Mouse (Mus musculus): ENCODE results near the gene Casz1. TPM values are rescaled to one million over a fixed set of nuclear protein-coding genes. Genes with fewer than 3 reads are reported as not detected.

Casz1 gene
- polyA plus RNA-seq, 1 experiment from 2014 or later = 7.3 TPM

DNA sequence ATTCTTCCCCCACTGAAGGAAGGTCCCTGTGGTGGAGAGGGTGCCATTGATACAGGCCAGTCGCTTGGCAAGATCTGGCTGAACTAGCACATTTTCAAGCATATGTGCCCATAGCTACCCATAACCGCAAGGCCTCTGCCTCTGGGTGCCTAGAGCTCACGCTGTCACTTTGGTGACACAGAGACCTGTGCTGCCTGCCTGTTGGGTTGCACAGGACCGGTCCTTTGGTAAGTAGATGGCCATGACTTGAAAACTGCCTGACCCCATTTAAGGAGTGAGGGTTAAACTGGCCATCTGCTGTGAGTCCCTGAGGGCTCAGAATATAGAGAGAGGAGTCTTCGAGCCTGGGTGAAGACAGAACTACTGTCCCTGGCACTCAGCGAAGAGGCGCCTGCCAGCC lies 55.2 kb downstream of the Casz1 start:
- Histone ChIP-seq H3K9ac (ENCODE audit: low read length) (peak overlapping the region; percentile 23; the same call in 1 of the 2 replicates), H3K4me3 (ENCODE audit: low read length) (peak overlapping the region; percentile 27), H3K36me3 (ENCODE audit: control insufficient read depth, insufficient read depth, low read length) (no peaks in the 10 kb centered on the region), H3K4me1 (replicated peaks; ENCODE audit: control insufficient read depth, insufficient read depth, low read length) (peaks cover 20% of the 10 kb centered on the region), H3K9me3 (ENCODE audit: control insufficient read depth, low read length) (no peaks in the 10 kb centered on the region), H3K27ac (ENCODE audit: low read length) (no peak overlapping the region), H3K27me3 (ENCODE audit: control insufficient read depth, insufficient read depth, low read depth, low read length) (peaks cover 19% of the 10 kb centered on the region), H3K4me2 (ENCODE audit: low read depth, low read length) (peak overlapping the region; percentile 53)
- WGBS = 59% methylated on average over 7 of the region's 7 CpGs
- peak; percentile 1; the same call in 1 of the 2 replicates for ATAC-seq (ENCODE audit: low read depth)

DNA sequence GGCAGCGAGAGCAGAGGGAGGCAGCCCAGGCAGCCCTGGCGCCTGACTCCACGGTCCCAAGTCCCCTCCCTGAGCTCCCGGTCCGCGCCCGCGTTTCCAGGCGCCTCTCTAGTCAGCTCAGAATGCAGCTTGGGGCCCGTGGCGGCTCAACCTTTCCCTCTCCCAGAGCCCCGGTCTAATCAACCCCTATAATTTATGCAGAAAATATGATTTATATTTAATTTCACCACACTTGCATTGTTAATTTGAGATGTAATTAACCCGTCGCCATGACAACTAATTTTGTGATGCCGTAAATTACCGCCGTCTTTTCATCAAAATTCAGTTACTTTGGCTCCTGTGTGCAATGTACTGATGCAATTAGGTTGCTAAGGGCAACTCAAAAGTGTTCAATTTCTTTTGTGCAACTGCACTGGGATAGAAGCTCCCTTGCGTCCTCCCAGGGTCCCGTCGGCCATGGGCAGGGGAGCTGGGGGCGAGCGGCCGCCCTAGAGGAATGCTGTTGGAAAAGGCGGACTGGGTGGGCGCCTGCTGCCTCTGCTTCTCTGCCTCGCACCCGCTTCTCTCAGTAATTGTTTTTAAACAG lies 55.8 kb downstream of the Casz1 start:
- Histone ChIP-seq H3K4me2 (ENCODE audit: low read depth, low read length) (peak overlapping the region; percentile 53), H3K27ac (ENCODE audit: low read length) (no peak overlapping the region), H3K9ac (ENCODE audit: low read length) (peak overlapping the region; percentile 32; the same call in 1 of the 2 replicates), H3K4me3 (ENCODE audit: low read length) (peak overlapping the region; percentile 27), H3K36me3 (ENCODE audit: control insufficient read depth, insufficient read depth, low read length) (no peaks in the 10 kb centered on the region), H3K27me3 (ENCODE audit: control insufficient read depth, insufficient read depth, low read depth, low read length) (peaks cover 19% of the 10 kb centered on the region), H3K4me1 (replicated peaks; ENCODE audit: control insufficient read depth, insufficient read depth, low read length) (peaks cover 20% of the 10 kb centered on the region), H3K9me3 (ENCODE audit: control insufficient read depth, low read length) (no peaks in the 10 kb centered on the region)
- WGBS = 16% methylated on average over 27 of the region's 27 CpGs
- ATAC-seq (ENCODE audit: low read depth) = peak; percentile 70

DNA sequence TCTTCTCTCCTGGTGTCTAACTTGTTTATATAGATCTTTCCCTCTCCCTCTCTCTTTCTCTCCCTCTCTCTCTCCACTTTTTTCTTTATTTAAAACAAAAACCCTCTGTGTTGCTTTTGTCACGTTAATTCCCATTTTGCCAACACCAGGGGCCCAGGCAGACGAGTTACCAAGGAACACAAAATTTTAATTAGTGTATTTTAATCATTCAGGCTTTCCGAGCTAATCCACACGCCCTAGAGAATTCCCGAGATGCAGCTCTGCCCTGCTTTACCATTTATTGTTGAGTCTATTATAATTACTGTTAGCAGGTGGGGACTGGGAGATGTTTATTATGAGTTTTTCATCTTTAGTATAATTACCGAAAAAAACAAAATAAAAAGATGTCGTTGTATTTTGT lies 56.4 kb downstream of the Casz1 start:
- Histone ChIP-seq H3K9ac (ENCODE audit: low read length) (0 out of 2 replicates have a peak overlapping the region, but pooled peaks have one; percentile 32), H3K27ac (ENCODE audit: low read length) (no peak overlapping the region), H3K27me3 (ENCODE audit: control insufficient read depth, insufficient read depth, low read depth, low read length) (peaks cover 19% of the 10 kb centered on the region), H3K9me3 (ENCODE audit: control insufficient read depth, low read length) (no peaks in the 10 kb centered on the region), H3K36me3 (ENCODE audit: control insufficient read depth, insufficient read depth, low read length) (no peaks in the 10 kb centered on the region), H3K4me3 (ENCODE audit: low read length) (no peak overlapping the region), H3K4me1 (replicated peaks; ENCODE audit: control insufficient read depth, insufficient read depth, low read length) (peaks cover 20% of the 10 kb centered on the region), H3K4me2 (ENCODE audit: low read depth, low read length) (peak overlapping the region; percentile 53)
- ATAC-seq (ENCODE audit: low read depth) = no peak
- 55% methylated on average over 7 of the region's 7 CpGs for WGBS

GRCm38 (mm10) chr4:148866812-148867470 lies 62.7 kb downstream of the Casz1 start:
- H3K27me3 ChIP-seq (ENCODE audit: control insufficient read depth, insufficient read depth, low read depth, low read length) = no peaks in the 10 kb centered on the region
- H3K36me3 ChIP-seq (ENCODE audit: control insufficient read depth, insufficient read depth, low read length) = no peaks in the 10 kb centered on the region
- H3K27ac ChIP-seq (ENCODE audit: low read length) = no peak overlapping the region
- no peaks in the 10 kb centered on the region for H3K9me3 ChIP-seq (ENCODE audit: control insufficient read depth, low read length)
- ATAC-seq (ENCODE audit: low read depth) = no peak
- 14% methylated on average over 12 of the region's 12 CpGs for WGBS
- H3K9ac ChIP-seq (ENCODE audit: low read length) = no peak overlapping the region
- peaks cover 17% of the 10 kb centered on the region for H3K4me1 ChIP-seq (replicated peaks; ENCODE audit: control insufficient read depth, insufficient read depth, low read length)
- H3K4me3 ChIP-seq (ENCODE audit: low read length) = no peak overlapping the region
- no peak overlapping the region for H3K4me2 ChIP-seq (ENCODE audit: low read depth, low read length)

GRCm38 (mm10) chr4:148867721-148868397 lies 63.6 kb downstream of the Casz1 start:
- whole genome bisulfite sequencing = 58% methylated on average over 11 of the region's 11 CpGs
- H3K36me3 ChIP-seq (ENCODE audit: control insufficient read depth, insufficient read depth, low read length) = no peaks in the 10 kb centered on the region
- ATAC-seq (ENCODE audit: low read depth) = peak; percentile 61
- H3K9me3 ChIP-seq (ENCODE audit: control insufficient read depth, low read length) = no peaks in the 10 kb centered on the region
- H3K27me3 ChIP-seq (ENCODE audit: control insufficient read depth, insufficient read depth, low read depth, low read length) = no peaks in the 10 kb centered on the region
- no peak overlapping the region for H3K4me3 ChIP-seq (ENCODE audit: low read length)
- peak overlapping the region; percentile 68 for H3K27ac ChIP-seq (ENCODE audit: low read length)
- H3K4me2 ChIP-seq (ENCODE audit: low read depth, low read length) = no peak overlapping the region
- no peak overlapping the region for H3K9ac ChIP-seq (ENCODE audit: low read length)
- H3K4me1 ChIP-seq (replicated peaks; ENCODE audit: control insufficient read depth, insufficient read depth, low read length) = peaks cover 18% of the 10 kb centered on the region

GRCm38 (mm10) chr4:148869566-148869965 lies 65.3 kb downstream of the Casz1 start:
- no peak overlapping the region for H3K4me3 ChIP-seq (ENCODE audit: low read length)
- H3K9me3 ChIP-seq (ENCODE audit: control insufficient read depth, low read length) = no peaks in the 10 kb centered on the region
- ATAC-seq (ENCODE audit: low read depth) = no peak
- no peak overlapping the region for H3K27ac ChIP-seq (ENCODE audit: low read length)
- no peaks in the 10 kb centered on the region for H3K36me3 ChIP-seq (ENCODE audit: control insufficient read depth, insufficient read depth, low read length)
- no peak overlapping the region for H3K4me2 ChIP-seq (ENCODE audit: low read depth, low read length)
- 76% methylated on average over 7 of the region's 7 CpGs for WGBS
- H3K4me1 ChIP-seq (replicated peaks; ENCODE audit: control insufficient read depth, insufficient read depth, low read length) = peaks cover 18% of the 10 kb centered on the region
- no peak overlapping the region for H3K9ac ChIP-seq (ENCODE audit: low read length)
- no peaks in the 10 kb centered on the region for H3K27me3 ChIP-seq (ENCODE audit: control insufficient read depth, insufficient read depth, low read depth, low read length)

GRCm38 (mm10) chr4:148870496-148870895 lies 66.3 kb downstream of the Casz1 start:
- H3K4me1 ChIP-seq (replicated peaks; ENCODE audit: control insufficient read depth, insufficient read depth, low read length) = peaks cover 18% of the 10 kb centered on the region

DNA sequence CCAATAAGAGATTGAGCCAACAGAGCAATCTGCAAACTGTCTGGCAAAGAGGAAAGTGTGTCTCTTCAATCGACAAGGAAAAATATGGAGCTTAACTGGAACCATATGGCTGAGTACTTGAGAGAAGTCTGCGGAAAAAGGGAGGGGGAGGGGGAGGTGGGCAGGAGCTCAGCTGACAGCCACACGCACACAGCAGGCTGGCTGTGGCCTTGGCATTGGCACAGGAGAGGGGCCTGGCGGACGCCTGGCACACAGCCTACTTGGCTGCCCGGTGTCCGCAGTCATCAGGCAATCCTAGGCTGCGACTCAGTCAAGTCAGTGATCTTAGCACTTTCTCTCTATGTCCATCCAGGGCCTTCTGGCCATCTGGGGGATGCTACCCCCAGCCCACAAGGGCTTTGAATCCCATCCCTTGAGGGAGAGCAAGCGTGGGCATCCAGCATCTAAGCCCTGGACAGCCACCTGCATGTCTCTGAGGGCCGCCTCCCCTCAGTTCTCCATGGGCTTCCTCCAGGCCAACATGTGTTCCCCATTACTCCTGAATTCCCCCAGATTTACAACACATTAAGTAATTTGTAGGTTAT lies 67.6 kb downstream of the Casz1 start:
- ATAC-seq (ENCODE audit: low read depth) = peak; percentile 55; the same call in 1 of the 2 replicates
- H3K4me2 ChIP-seq (ENCODE audit: low read depth, low read length) = 0 out of 2 replicates have a peak overlapping the region, but pooled peaks have one; percentile 10
- peak overlapping the region; percentile 2; the same call in 1 of the 2 replicates for H3K27ac ChIP-seq (ENCODE audit: low read length)
- H3K36me3 ChIP-seq (ENCODE audit: control insufficient read depth, insufficient read depth, low read length) = no peaks in the 10 kb centered on the region
- no peaks in the 10 kb centered on the region for H3K27me3 ChIP-seq (ENCODE audit: control insufficient read depth, insufficient read depth, low read depth, low read length)
- H3K9ac ChIP-seq (ENCODE audit: low read length) = no peak overlapping the region
- 21% methylated on average over 10 of the region's 10 CpGs for WGBS
- H3K4me1 ChIP-seq (replicated peaks; ENCODE audit: control insufficient read depth, insufficient read depth, low read length) = peaks cover 18% of the 10 kb centered on the region
- H3K4me3 ChIP-seq (ENCODE audit: low read length) = no peak overlapping the region
- no peaks in the 10 kb centered on the region for H3K9me3 ChIP-seq (ENCODE audit: control insufficient read depth, low read length)

More at GRCm38 (mm10) chr4:148870496-148870895, 66.3 kb downstream of the Casz1 start:
- no peak overlapping the region for H3K4me3 ChIP-seq (ENCODE audit: low read length)
- H3K27me3 ChIP-seq (ENCODE audit: control insufficient read depth, insufficient read depth, low read depth, low read length) = no peaks in the 10 kb centered on the region
- no peak overlapping the region for H3K9ac ChIP-seq (ENCODE audit: low read length)
- no peak for ATAC-seq (ENCODE audit: low read depth)
- H3K9me3 ChIP-seq (ENCODE audit: control insufficient read depth, low read length) = no peaks in the 10 kb centered on the region
- no peak overlapping the region for H3K27ac ChIP-seq (ENCODE audit: low read length)
- 92% methylated on average over 4 of the region's 4 CpGs for WGBS
- H3K4me2 ChIP-seq (ENCODE audit: low read depth, low read length) = no peak overlapping the region
- H3K36me3 ChIP-seq (ENCODE audit: control insufficient read depth, insufficient read depth, low read length) = no peaks in the 10 kb centered on the region

DNA sequence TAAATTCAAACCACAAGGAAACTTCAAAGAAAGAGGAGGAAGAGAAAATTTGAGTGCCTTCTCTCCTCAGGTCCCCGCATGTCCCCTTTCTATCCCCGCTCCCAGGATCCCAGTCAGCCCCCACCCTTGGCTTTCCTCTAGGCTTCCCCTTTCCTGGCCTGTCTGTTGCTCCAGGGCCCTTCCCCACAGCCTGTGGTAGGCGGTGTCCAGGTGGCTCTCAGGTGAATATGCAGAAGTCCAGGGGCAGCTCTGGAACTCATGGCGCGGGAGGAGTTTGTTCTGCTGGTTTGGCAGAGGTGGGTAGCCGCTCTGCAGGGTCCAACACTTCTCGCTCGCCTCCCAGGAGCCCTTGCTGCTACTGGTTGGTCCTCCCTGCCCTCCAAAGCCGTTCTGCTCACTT lies 68.1 kb downstream of the Casz1 start:
- ATAC-seq (ENCODE audit: low read depth) = 0 out of 2 replicates have a peak, but pooled peaks have one; percentile 18
- H3K36me3 ChIP-seq (ENCODE audit: control insufficient read depth, insufficient read depth, low read length) = no peaks in the 10 kb centered on the region
- H3K4me3 ChIP-seq (ENCODE audit: low read length) = no peak overlapping the region
- H3K27ac ChIP-seq (ENCODE audit: low read length) = peak overlapping the region; percentile 2; the same call in 1 of the 2 replicates
- H3K27me3 ChIP-seq (ENCODE audit: control insufficient read depth, insufficient read depth, low read depth, low read length) = no peaks in the 10 kb centered on the region
- peaks cover 18% of the 10 kb centered on the region for H3K4me1 ChIP-seq (replicated peaks; ENCODE audit: control insufficient read depth, insufficient read depth, low read length)
- H3K4me2 ChIP-seq (ENCODE audit: low read depth, low read length) = no peak overlapping the region
- H3K9me3 ChIP-seq (ENCODE audit: control insufficient read depth, low read length) = no peaks in the 10 kb centered on the region
- no peak overlapping the region for H3K9ac ChIP-seq (ENCODE audit: low read length)
- 61% methylated on average over 9 of the region's 9 CpGs for WGBS

All from lung, embryonic 16.5 days (tissue).